Mouse (Mus musculus) layer of hippocampus, adult 18-20 months (tissue): ENCODE results near the gene Kcnc2. TPM values are rescaled to one million over a fixed set of nuclear protein-coding genes. Genes with fewer than 3 reads are reported as not detected.

ENCODE experiments used
- total RNA-seq, 2 experiments: library from RNA; stranded (reverse); gene quantifications; 2 replicates each; pipeline ENCODE4 v1.2.3; 2021

Kcnc2 gene
- total RNA-seq, 2 experiments from 2014 or later: 79.8 to 84.2 TPM

Other genes with a start within 250 kb of the Kcnc2 start
- gene Glipr1l1, start 210.9 kb upstream of the Kcnc2 start, total RNA-seq: not detected
- gene Glipr1l2, start 187.8 kb upstream of the Kcnc2 start, total RNA-seq: not detected
- gene Glipr1l3, start 110.8 kb upstream of the Kcnc2 start, total RNA-seq: not detected
- under 1 TPM; 0.23 to 0.32 TPM for gene Caps2, start 107.5 kb upstream of the Kcnc2 start, total RNA-seq